Mouse (Mus musculus) MEL (cell line): Measurements from ENCODE around the gene Hspa2.

Experiments
- BHLHE40 ChIP-seq: IDR thresholded peaks from 2 replicates; pipeline ENCODE4 v1.6.1; 2012; ENCODE audit warnings: low read depth, mild to moderate bottlenecking, inconsistent platforms, low read length, improper control_type of control experiment, borderline replicate concordance
- CTCF ChIP-seq, 3 experiments: IDR thresholded peaks in 2 of 3; conservative IDR thresholded peaks in 1 of 3; 2 replicates each; pipeline ENCODE4 v1.5.1; 2011 to 2012; ENCODE audit warnings: low read length in 3 of 3, low read depth in 2 of 3, mild to moderate bottlenecking in 2 of 3, improper control_type of control experiment in 1 of 3, inconsistent platforms in 1 of 3, mixed read lengths in 1 of 3, moderate library complexity in 1 of 3; ENCODE audit not compliant: control insufficient read depth in 1 of 3, insufficient read depth in 1 of 3, poor library complexity in 1 of 3, severe bottlenecking in 1 of 3
- MXI1 ChIP-seq: IDR thresholded peaks from 2 replicates; pipeline ENCODE4 v1.6.1; 2011; ENCODE audit warnings: mild to moderate bottlenecking, low read depth, low read length, improper control_type of control experiment
- POLR2A ChIP-seq, 2 experiments: IDR thresholded peaks; 2 replicates each; pipeline ENCODE4 v1.6.1; 2011 to 2012; ENCODE audit warnings: low read length in 2 of 2, mild to moderate bottlenecking in 2 of 2, control low read depth in 1 of 2, improper control_type of control experiment in 1 of 2, low read depth in 1 of 2, moderate library complexity in 1 of 2; ENCODE audit not compliant: control insufficient read depth in 1 of 2, insufficient read depth in 1 of 2, poor library complexity in 1 of 2
- RAD21 ChIP-seq: IDR thresholded peaks from 2 replicates; pipeline ENCODE4 v1.6.1; 2011; ENCODE audit warnings: mild to moderate bottlenecking, low read depth, low read length, improper control_type of control experiment
- TAL1 ChIP-seq: IDR thresholded peaks from 2 replicates; pipeline ENCODE4 v1.6.1; 2012; ENCODE audit warnings: mild to moderate bottlenecking, inconsistent platforms, low read length, moderate library complexity, mixed read lengths
- TBP ChIP-seq: IDR thresholded peaks from 2 replicates; pipeline ENCODE4 v1.8.0; 2011; ENCODE audit warnings: low read depth, low read length, improper control_type of control experiment

DNA sequence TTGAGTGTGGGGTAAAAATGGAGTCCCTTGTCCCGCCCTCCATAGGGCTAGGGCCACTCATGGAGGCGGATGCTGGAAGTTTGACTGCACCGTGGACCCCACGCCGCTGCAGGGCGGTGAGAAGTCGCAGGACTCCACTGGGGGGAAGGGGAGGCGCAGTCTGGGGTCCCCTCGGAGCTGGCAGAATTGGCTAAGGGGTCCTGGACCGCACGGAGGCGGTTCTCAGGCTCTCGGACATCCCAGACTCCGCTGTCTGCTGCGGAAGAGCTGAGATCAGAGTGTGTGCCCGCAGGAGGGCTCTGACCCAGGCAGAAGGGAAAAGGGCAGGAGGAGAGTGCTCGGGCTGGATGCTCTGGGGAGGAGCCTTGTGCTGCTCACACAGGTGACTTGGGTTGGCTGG, 31.1 kb downstream of the Hspa2 start:
- TF ChIP-seq TBP (no peak), CTCF (IDR thresholded peaks at IDR 0.05 in 2 of 3, conservative IDR thresholded peaks at IDR 0.05 in 1 of 3; ENCODE audit: control insufficient read depth in 1 of 3, insufficient read depth in 1 of 3, low read depth in 2 of 3, low read length in 3 of 3, poor library complexity in 1 of 3, severe bottlenecking in 1 of 3) (no peak), POLR2A (IDR thresholded peaks at IDR 0.05; ENCODE audit: control insufficient read depth in 1 of 2, insufficient read depth in 1 of 2, low read depth in 1 of 2, low read length in 2 of 2, poor library complexity in 1 of 2) (no peak), TAL1 (no peak), BHLHE40 (no peak), RAD21 (no peak), MXI1 (no peak)
